Mouse (Mus musculus) liver, postnatal 0 days (tissue): ENCODE data around the gene Ppil2. TPM values are rescaled to one million over a fixed set of nuclear protein-coding genes. Genes with fewer than 3 reads are reported as not detected.

Source experiments
- ATAC-seq: fragments of 200-750 bp; cut with Nextera tagmentation; 2 replicates; pipeline ENCODE4 v1.8.0; 2017; ENCODE audit warnings: mild to moderate bottlenecking, moderate library complexity
- DNase-seq: peaks from one replicate; pipeline ENCODE4 v3.0.0-alpha.2; 2016
- H3K27ac ChIP-seq: fragments of 300-500 bp; sonication (generic); 2 replicates; pipeline ENCODE4 v1.5.1; 2014; ENCODE audit warnings: antibody characterized with exemption, moderate library complexity, mild to moderate bottlenecking, low read depth
- H3K27me3 ChIP-seq: fragments of 300-500 bp; sonication (generic); 2 replicates; pipeline ENCODE4 v1.6.1; 2014; ENCODE audit warnings: low read length, control low read depth, mixed read lengths; ENCODE audit not compliant: insufficient read depth
- H3K36me3 ChIP-seq: fragments of 300-500 bp; sonication (generic); replicated peaks from 2 replicates; pipeline ENCODE4 v1.6.1; 2014; ENCODE audit warnings: mild to moderate bottlenecking, control low read depth, low read length, moderate library complexity, mixed read lengths; ENCODE audit not compliant: insufficient read depth
- H3K4me1 ChIP-seq: fragments of 300-500 bp; sonication (generic); 2 replicates; pipeline ENCODE4 v1.6.1; 2014; ENCODE audit warnings: antibody characterized with exemption, mild to moderate bottlenecking, control low read depth; ENCODE audit not compliant: insufficient read depth
- H3K4me2 ChIP-seq: fragments of 300-500 bp; sonication (generic); 2 replicates; pipeline ENCODE4 v1.6.1; 2014; ENCODE audit warnings: low read depth, mild to moderate bottlenecking, low read length, moderate library complexity, mixed read lengths
- H3K4me3 ChIP-seq: fragments of 300-500 bp; sonication (generic); 2 replicates; pipeline ENCODE4 v1.5.1; 2014; ENCODE audit warnings: low read depth, low read length
- H3K9ac ChIP-seq: fragments of 300-500 bp; sonication (generic); replicated peaks from 2 replicates; pipeline ENCODE4 v1.6.1; 2014; ENCODE audit warnings: mild to moderate bottlenecking, moderate library complexity
- H3K9me3 ChIP-seq: fragments of 300-500 bp; sonication (generic); 2 replicates; pipeline ENCODE4 v1.6.1; 2016; ENCODE audit warnings: mild to moderate bottlenecking, control low read depth, low read length, mixed read lengths
- CTCF ChIP-seq: sonication (generic); IDR thresholded peaks from 2 replicates; pipeline ENCODE4 v1.5.1; 2016; ENCODE audit warnings: antibody characterized with exemption, low read depth
- EP300 ChIP-seq: IDR thresholded peaks from 2 replicates; pipeline ENCODE4 v1.6.1; 2016; ENCODE audit warnings: antibody characterized with exemption, low read depth, mild to moderate bottlenecking
- WGBS: fragments of 180-500 bp; shearing (Covaris S2); extraction: QIAGEN DNeasy Blood & Tissue Kit; methylation state at CpG from one replicate; pipeline ENCODE4 v1.1.7; 2014; ENCODE audit not compliant: insufficient replicate concordance; 5-methylcytosine and 5-hydroxymethylcytosine counted together
- polyA plus RNA-seq: library from polyadenylated mRNA; unstranded; fragments of >200 nt; fragmentation: Nextera tagmentation; extraction: Ambion mirVana; gene quantifications from 2 replicates; pipeline ENCODE4 v1.2.1, GENCODE M21; 2015

Ppil2 gene
- polyA plus RNA-seq, 1 experiment from 2014 or later = 32.6 TPM

- ATAC-seq (no peak), DNase-seq (no peak)
- Histone ChIP-seq H3K4me1 (no peaks in the 10 kb centered on the region), H3K9me3 (no peaks in the 10 kb centered on the region), H3K36me3 (no peaks in the 10 kb centered on the region), H3K4me2 (peak overlapping the region; percentile 86), H3K9ac (no peak overlapping the region), H3K27me3 (no peaks in the 10 kb centered on the region), H3K27ac (no peak overlapping the region), H3K4me3 (peak overlapping the region; percentile 65)
- no peak for TF ChIP-seq EP300
- no peak for TF ChIP-seq CTCF
- 48% methylated on average over 6 of the region's 6 CpGs for WGBS
Measured at GRCm38 (mm10) chr16:17070716-17071115, 40.3 kb downstream of the Ppil2 start.

- Histone ChIP-seq H3K36me3 (no peaks in the 10 kb centered on the region), H3K27ac (peak within 1 kb of the TSS; percentile 19; the same call in 1 of the 2 replicates), H3K27me3 (no peaks in the 10 kb centered on the region), H3K9me3 (no peaks in the 10 kb centered on the region), H3K9ac (peak within 1 kb of the TSS; percentile 52), H3K4me1 (no peaks in the 10 kb centered on the region), H3K4me2 (peak within 1 kb of the TSS; percentile 86), H3K4me3 (peak within 1 kb of the TSS; percentile 65)
- DNase-seq (peak; percentile 82), ATAC-seq (peak; percentile 90)
- TF ChIP-seq EP300 (no peak), CTCF (peak; percentile 53)
- WGBS = under 1% methylated on average over 60 of the region's 76 CpGs
Measured at GRCm38 (mm10) chr16:17069511-17070443, 41.3 kb downstream of the Ppil2 start, which contains the start of gene Ypel1. Ypel1 (plus strand) TSS chr16:17069696.

GRCm38 (mm10) chr16:17067552-17067951, 43.5 kb downstream of the Ppil2 start:
- H3K9ac ChIP-seq = no peak overlapping the region
- DNase-seq = no peak
- H3K27me3 ChIP-seq = no peaks in the 10 kb centered on the region
- H3K9me3 ChIP-seq = no peaks in the 10 kb centered on the region
- no peaks in the 10 kb centered on the region for H3K4me1 ChIP-seq
- no peaks in the 10 kb centered on the region for H3K36me3 ChIP-seq
- H3K4me3 ChIP-seq = no peak overlapping the region
- no peak for TF ChIP-seq CTCF
- H3K4me2 ChIP-seq = no peak overlapping the region
- WGBS = 53% methylated on average over 2 of the region's 2 CpGs
- H3K27ac ChIP-seq = no peak overlapping the region
- no peak for ATAC-seq

- Histone ChIP-seq H3K4me3 (no peak overlapping the region), H3K9me3 (no peaks in the 10 kb centered on the region), H3K27ac (no peak overlapping the region), H3K36me3 (no peaks in the 10 kb centered on the region), H3K27me3 (no peaks in the 10 kb centered on the region), H3K9ac (no peak overlapping the region), H3K4me2 (no peak overlapping the region), H3K4me1 (no peaks in the 10 kb centered on the region)
- DNase-seq = no peak
- no peak for ATAC-seq
- TF ChIP-seq EP300 (no peak), CTCF (no peak)
- 63% methylated on average over 1 of the region's 1 CpGs for WGBS
Measured at GRCm38 (mm10) chr16:17062338-17062737, 48.7 kb downstream of the Ppil2 start.

- ATAC-seq = no peak
- Histone ChIP-seq H3K9me3 (no peaks in the 10 kb centered on the region), H3K4me3 (no peak overlapping the region), H3K27me3 (no peaks in the 10 kb centered on the region), H3K4me2 (no peak overlapping the region), H3K36me3 (no peaks in the 10 kb centered on the region), H3K4me1 (no peaks in the 10 kb centered on the region), H3K9ac (no peak overlapping the region), H3K27ac (no peak overlapping the region)
- 75% methylated on average over 3 of the region's 3 CpGs for WGBS
- no peak for DNase-seq
- TF ChIP-seq EP300 (no peak), CTCF (no peak)
Measured at GRCm38 (mm10) chr16:17055584-17055983, 55.5 kb downstream of the Ppil2 start.

GRCm38 (mm10) chr16:17053903-17054302, 57.2 kb downstream of the Ppil2 start:
- WGBS = 66% methylated on average over 3 of the region's 3 CpGs
- Histone ChIP-seq H3K36me3 (peaks cover 2% of the 10 kb centered on the region; the same call in 1 of the 2 replicates), H3K9ac (no peak overlapping the region), H3K9me3 (no peaks in the 10 kb centered on the region), H3K27ac (no peak overlapping the region), H3K4me3 (no peak overlapping the region), H3K4me1 (no peaks in the 10 kb centered on the region), H3K4me2 (no peak overlapping the region), H3K27me3 (no peaks in the 10 kb centered on the region)
- DNase-seq (no peak), ATAC-seq (no peak)
- no peak for TF ChIP-seq CTCF
- no peak for TF ChIP-seq EP300
